Mouse (Mus musculus) layer of hippocampus, postnatal 10 days (tissue): ENCODE data around the gene Gdap2. TPM values are rescaled to one million over a fixed set of nuclear protein-coding genes. Genes with fewer than 3 reads are reported as not detected.

Experiments
- DNase-seq, 2 experiments: peaks; one replicate each; pipeline ENCODE4 v3.0.0; 2021; ENCODE audit warnings: low spot score in 2 of 2
- long read RNA-seq: library from polyadenylated mRNA; stranded (forward); transcript quantifications from one replicate; pipeline ENCODE4 v2.0.0, GENCODE M21; 2023
- total RNA-seq, 2 experiments: library from RNA; stranded (reverse); gene quantifications; 2 replicates each; pipeline ENCODE4 v1.2.3; 2021

The Gdap2 gene
- 10 to 100 TPM; 29.1 to 31.1 TPM for total RNA-seq
- long read RNA-seq, transcript Gdap2-201 (14 exons, 3,008 nt), result major isoform, 19 of 22 reads
- long read RNA-seq, partial matches to known transcripts, result 1 of 22 reads
- long read RNA-seq, other reads (novel, unspliced or antisense), result 2 of 22 reads

- DNase-seq, result peak; percentile 92 to 94
Observed at GRCm38 (mm10) chr3:100162315-100163105, at the start of gene Gdap2, which contains the start of gene Wdr3. Gene Gdap2, plus strand, starts transcription at chr3:100162381. Gene Wdr3, minus strand, starts transcription at chr3:100162407.

- DNase-seq, result no peak
Observed at GRCm38 (mm10) chr3:100118681-100119080, 43.5 kb upstream of the Gdap2 start.

GRCm38 (mm10) chr3:100121961-100122360 lies 40.2 kb upstream of the Gdap2 start:
- no peak for DNase-seq

GRCm38 (mm10) chr3:100122445-100122844 lies 39.7 kb upstream of the Gdap2 start:
- DNase-seq, result no peak

- DNase-seq, result no peak
Observed at GRCm38 (mm10) chr3:100160682-100161445, 1.3 kb upstream of the Gdap2 start.

- no peak for DNase-seq
Observed at GRCm38 (mm10) chr3:100161665-100162314, 391 bp upstream of the Gdap2 start.

- DNase-seq, result no peak
Observed at GRCm38 (mm10) chr3:100163556-100163955, 1.4 kb downstream of the Gdap2 start.

GRCm38 (mm10) chr3:100164991-100165390 lies 2.8 kb downstream of the Gdap2 start:
- DNase-seq, result no peak

- DNase-seq, result no peak
Observed at GRCm38 (mm10) chr3:100176031-100176430, 13.8 kb downstream of the Gdap2 start.

- DNase-seq, result no peak
Observed at GRCm38 (mm10) chr3:100180471-100180870, 18.3 kb downstream of the Gdap2 start.

- DNase-seq, result peak; percentile 72 to 81
Observed at GRCm38 (mm10) chr3:100189444-100189843, 27.3 kb downstream of the Gdap2 start.

- DNase-seq, result no peak
Observed at GRCm38 (mm10) chr3:100189861-100190260, 27.7 kb downstream of the Gdap2 start.

GRCm38 (mm10) chr3:100194210-100194609 lies 32.0 kb downstream of the Gdap2 start:
- no peak for DNase-seq

- DNase-seq, result no peak
Observed at GRCm38 (mm10) chr3:100201554-100201953, 39.4 kb downstream of the Gdap2 start.

GRCm38 (mm10) chr3:100206973-100207372 lies 44.8 kb downstream of the Gdap2 start:
- DNase-seq, result no peak

- DNase-seq, result no peak
Observed at GRCm38 (mm10) chr3:100215469-100215868, 53.3 kb downstream of the Gdap2 start.

- no peak for DNase-seq
Observed at GRCm38 (mm10) chr3:100225326-100225959, 63.3 kb downstream of the Gdap2 start.

- no peak for DNase-seq
Observed at GRCm38 (mm10) chr3:100227509-100227908, 65.3 kb downstream of the Gdap2 start.

- DNase-seq, result no peak
Observed at GRCm38 (mm10) chr3:100228981-100229380, 66.8 kb downstream of the Gdap2 start.

GRCm38 (mm10) chr3:100236725-100237436 lies 74.7 kb downstream of the Gdap2 start:
- no peak for DNase-seq
